Mouse (Mus musculus) megakaryocyte, embryonic 14.5 days (primary cell): ENCODE results near the gene Cdk14. TPM values are rescaled to one million over a fixed set of nuclear protein-coding genes. Genes with fewer than 3 reads are reported as not detected.
"Not testable (repeated sequence)": the region's sequence is repeated elsewhere in the genome, so short reads cannot be mapped to it uniquely, and the experiment has no call there.

Experiments used
- H3K27me3 ChIP-seq: replicated peaks from 2 replicates; pipeline ENCODE3; 2012; ENCODE audit warnings: inconsistent platforms
- H3K36me3 ChIP-seq: replicated peaks from 2 replicates; pipeline ENCODE3; 2012; ENCODE audit warnings: low read length, inconsistent platforms, mixed read lengths
- H3K4me1 ChIP-seq: 2 replicates; pipeline ENCODE4 v1.6.1; 2012; ENCODE audit warnings: inconsistent platforms
- H3K4me3 ChIP-seq: replicated peaks from 2 replicates; pipeline ENCODE3; 2012; ENCODE audit warnings: moderate library complexity, mild to moderate bottlenecking, inconsistent platforms
- H3K9me3 ChIP-seq: 2 replicates; pipeline ENCODE4 v1.6.1; 2012; ENCODE audit warnings: inconsistent platforms
- FLI1 ChIP-seq: IDR thresholded peaks from 2 replicates; pipeline ENCODE4 v1.6.1; 2012; ENCODE audit warnings: low read length, inconsistent platforms, mixed read lengths
- GATA1 ChIP-seq: IDR thresholded peaks from 3 replicates; pipeline ENCODE4 v1.6.1; 2012; ENCODE audit warnings: mixed read lengths, low read length, inconsistent platforms, borderline replicate concordance
- polyA plus RNA-seq: library from polyadenylated mRNA; stranded (reverse); fragments of >175 nt; gene quantifications from 2 replicates; pipeline ENCODE4 v1.2.3, GENCODE M21; 2012; ENCODE audit warnings: low replicate concordance; ENCODE audit not compliant: insufficient read depth

Cdk14 gene
- polyA plus RNA-seq, 1 experiment = 0.21 TPM

DNA sequence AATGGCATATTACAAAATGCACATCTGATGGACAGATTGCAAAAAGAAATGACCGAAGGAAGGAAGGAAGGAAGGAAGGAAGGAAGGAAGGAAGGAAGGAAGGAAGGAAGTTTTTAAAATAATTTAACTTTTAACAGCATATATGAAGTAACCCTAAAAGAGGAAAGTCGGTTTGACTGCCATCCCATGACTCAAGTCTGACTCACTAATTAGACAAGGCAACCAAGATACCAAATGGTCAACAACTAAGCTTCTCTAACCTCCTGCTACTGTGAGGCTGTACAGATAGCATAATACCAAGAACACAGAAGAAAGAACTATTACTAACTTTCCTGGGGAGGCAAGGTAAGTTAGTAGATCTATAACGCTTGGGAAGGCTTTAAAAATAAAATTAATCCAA, 166.9 kb downstream of the Cdk14 start:
- no peaks in the 10 kb centered on the region for H3K27me3 ChIP-seq
- no peaks in the 10 kb centered on the region for H3K36me3 ChIP-seq
- H3K4me3 ChIP-seq = no peak overlapping the region
- no peaks in the 10 kb centered on the region for H3K9me3 ChIP-seq
- TF ChIP-seq GATA1 (no peak), FLI1 (no peak)
- H3K4me1 ChIP-seq = no peaks in the 10 kb centered on the region

DNA sequence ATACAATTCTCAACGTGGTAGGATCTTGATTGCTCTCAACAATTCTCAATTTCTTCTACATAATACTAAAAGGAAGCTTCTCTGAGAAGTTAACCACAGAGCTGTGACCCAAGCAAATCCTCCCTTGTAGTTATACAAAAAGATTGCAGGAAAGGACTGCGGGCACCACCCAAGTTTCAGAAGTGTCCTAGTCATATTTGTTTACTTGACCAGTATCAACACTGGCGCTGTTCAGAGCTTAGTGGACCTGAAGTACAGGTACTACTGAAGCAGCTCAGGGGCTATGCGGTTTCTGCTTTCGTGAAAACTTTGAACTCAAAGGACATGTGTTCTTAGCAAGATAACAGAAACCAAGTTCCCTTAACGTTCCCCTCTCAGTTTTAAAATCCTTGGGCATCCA, 172.4 kb downstream of the Cdk14 start:
- H3K4me3 ChIP-seq = no peak overlapping the region
- no peaks in the 10 kb centered on the region for H3K27me3 ChIP-seq
- no peak for TF ChIP-seq GATA1
- H3K36me3 ChIP-seq = no peaks in the 10 kb centered on the region
- H3K4me1 ChIP-seq = no peaks in the 10 kb centered on the region
- no peaks in the 10 kb centered on the region for H3K9me3 ChIP-seq

DNA sequence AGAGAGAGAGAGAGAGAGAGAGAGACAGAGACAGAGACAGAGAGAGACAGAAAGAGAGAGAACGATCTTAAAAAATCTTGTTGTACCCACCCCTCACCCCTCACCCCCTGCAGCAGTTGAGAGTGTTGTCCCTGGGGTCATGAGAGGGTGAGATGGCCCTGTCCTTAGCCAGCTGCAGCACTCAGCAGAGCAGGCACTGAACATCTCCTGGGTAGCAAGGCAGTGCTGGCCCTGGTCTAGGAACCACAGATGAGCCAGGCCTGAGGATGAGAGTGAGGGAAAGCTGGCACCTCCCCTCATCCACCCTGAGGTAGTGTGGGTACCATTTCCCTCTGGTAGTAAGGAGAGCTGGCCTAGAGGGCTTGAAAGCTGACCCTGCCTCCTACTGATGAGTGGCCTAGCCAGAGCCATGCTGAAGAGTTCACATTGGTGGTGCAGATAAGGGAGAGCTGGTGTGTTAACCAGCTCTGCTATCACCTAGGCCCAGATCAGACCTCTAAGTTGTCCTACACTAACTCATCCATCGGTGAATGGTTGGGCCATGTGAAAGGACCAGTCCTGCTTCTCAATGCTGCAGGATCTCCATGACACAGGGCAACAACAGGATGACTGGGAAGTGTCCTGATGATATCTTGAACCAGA, 173.5 kb downstream of the Cdk14 start:
- TF ChIP-seq GATA1 = no peak
- no peak for TF ChIP-seq FLI1
- H3K4me3 ChIP-seq = peak overlapping the region; percentile 57
- H3K4me1 ChIP-seq = no peaks in the 10 kb centered on the region
- H3K27me3 ChIP-seq = no peaks in the 10 kb centered on the region
- H3K36me3 ChIP-seq = no peaks in the 10 kb centered on the region
- no peaks in the 10 kb centered on the region for H3K9me3 ChIP-seq

DNA sequence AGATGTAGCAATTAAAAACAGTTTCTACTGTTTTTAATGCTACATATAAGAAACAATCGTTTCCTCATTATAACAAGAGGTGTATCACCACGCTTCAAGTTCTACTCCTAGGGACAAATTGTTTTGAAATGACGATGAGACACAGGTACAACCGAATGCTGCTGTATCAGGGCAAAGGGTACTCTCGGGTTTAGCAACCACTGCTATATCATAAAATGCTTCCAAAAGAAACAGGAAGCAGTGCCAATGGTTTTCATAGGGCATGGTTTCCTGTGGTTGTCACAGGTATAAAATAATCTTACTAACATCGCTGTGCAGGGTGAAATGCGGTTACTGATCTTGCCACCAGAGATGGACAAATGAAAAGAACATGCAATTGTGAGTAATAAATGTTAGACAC, 174.9 kb downstream of the Cdk14 start:
- Histone ChIP-seq H3K4me3 (no peak overlapping the region), H3K27me3 (no peaks in the 10 kb centered on the region), H3K4me1 (no peaks in the 10 kb centered on the region), H3K9me3 (0 out of 2 replicates have a peak, but pooled peaks cover 3% of the 10 kb centered on the region), H3K36me3 (no peaks in the 10 kb centered on the region)
- no peak for TF ChIP-seq FLI1
- TF ChIP-seq GATA1 = no peak

DNA sequence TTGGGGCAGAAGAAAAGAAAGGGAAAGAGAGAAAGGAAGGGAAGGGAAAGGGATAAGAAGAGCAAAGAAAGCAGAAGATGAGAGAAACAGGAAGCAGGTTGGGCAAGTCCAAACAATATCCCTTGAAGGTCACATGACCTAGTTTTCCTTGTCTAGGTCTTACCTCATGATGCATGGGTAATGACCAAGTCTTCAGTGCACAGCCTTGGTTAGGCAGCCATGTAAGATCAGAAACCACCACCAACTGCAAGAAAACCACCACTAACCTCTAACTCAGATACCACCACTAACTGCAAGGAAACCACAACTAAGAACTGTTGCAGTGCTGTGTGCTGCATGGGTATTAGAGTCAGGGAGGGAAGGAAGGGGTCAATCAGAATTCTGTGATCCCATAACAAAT, 176.5 kb downstream of the Cdk14 start:
- H3K36me3 ChIP-seq = no peaks in the 10 kb centered on the region
- TF ChIP-seq FLI1 = no peak
- no peak for TF ChIP-seq GATA1
- no peaks in the 10 kb centered on the region for H3K4me1 ChIP-seq

DNA sequence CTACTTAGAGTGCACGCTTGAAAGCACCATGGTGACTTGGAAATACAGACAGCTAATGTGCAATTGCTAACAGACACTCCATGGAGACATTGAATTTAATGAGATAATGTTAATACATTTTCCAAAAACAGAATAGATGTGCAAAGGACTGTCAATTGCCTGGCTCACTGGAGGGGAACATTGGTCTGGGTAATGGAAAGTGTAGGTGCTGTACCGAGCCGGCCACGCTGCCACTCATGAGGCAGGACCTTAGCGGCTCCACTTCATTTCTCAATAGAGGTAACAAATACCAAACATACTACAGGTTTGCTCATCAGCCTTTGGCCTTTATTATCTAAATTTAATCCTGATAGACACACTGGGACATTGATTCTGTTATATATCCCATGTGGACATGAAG, 177.4 kb downstream of the Cdk14 start:
- peaks cover 6% of the 10 kb centered on the region for H3K9me3 ChIP-seq
- TF ChIP-seq FLI1 = no peak
- TF ChIP-seq GATA1 = no peak
- no peak overlapping the region for H3K4me3 ChIP-seq
- no peaks in the 10 kb centered on the region for H3K4me1 ChIP-seq
- H3K27me3 ChIP-seq = no peaks in the 10 kb centered on the region
- H3K36me3 ChIP-seq = no peaks in the 10 kb centered on the region

More for the DNA sequence above, 176.5 kb downstream of the Cdk14 start:
- 0 out of 2 replicates have a peak, but pooled peaks cover 3% of the 10 kb centered on the region for H3K9me3 ChIP-seq
- no peak overlapping the region for H3K4me3 ChIP-seq
- H3K27me3 ChIP-seq = no peaks in the 10 kb centered on the region

DNA sequence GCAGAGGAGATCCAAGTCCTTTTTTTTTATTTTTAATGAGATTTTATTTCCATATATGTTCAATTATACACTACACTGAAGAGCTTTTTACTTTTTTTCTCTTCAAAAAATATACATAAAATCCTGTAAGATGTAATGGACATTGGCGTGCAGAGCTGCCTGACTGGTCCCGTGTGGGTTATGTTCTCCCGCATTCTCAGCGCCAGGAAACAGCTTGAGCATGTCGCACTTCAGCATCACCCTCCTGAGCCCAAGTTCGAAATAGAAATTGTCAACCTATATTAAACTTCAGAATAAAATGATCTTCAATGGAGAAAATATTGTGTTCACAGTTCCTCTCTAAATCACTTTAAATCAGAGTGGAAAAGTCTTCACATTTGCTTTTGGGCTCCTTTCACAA, 179.0 kb downstream of the Cdk14 start:
- TF ChIP-seq FLI1 (no peak), GATA1 (no peak)
- no peaks in the 10 kb centered on the region for H3K36me3 ChIP-seq
- no peaks in the 10 kb centered on the region for H3K4me1 ChIP-seq
- no peak overlapping the region for H3K4me3 ChIP-seq
- H3K27me3 ChIP-seq = no peaks in the 10 kb centered on the region
- peaks cover 14% of the 10 kb centered on the region for H3K9me3 ChIP-seq

DNA sequence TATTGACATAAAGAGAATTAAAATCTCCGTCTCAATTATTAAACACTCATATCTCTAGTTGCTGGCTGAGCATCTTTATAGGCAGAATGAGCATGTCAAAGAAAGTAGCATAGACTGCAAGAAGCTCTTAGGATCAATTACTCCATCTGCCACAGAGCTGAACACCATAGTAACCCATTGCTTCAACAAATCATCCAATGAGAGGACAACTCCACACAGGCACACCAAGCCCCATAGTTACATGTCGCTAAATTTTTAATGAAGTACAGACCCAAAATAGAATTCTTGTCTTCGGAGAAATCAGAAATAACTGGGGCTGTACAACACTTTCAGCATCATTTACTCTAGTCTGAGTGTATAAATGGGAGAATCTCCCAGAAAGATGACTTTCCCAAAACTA, 180.0 kb downstream of the Cdk14 start:
- no peak overlapping the region for H3K4me3 ChIP-seq
- no peaks in the 10 kb centered on the region for H3K27me3 ChIP-seq
- H3K36me3 ChIP-seq = no peaks in the 10 kb centered on the region
- peaks cover 14% of the 10 kb centered on the region for H3K9me3 ChIP-seq
- H3K4me1 ChIP-seq = no peaks in the 10 kb centered on the region
- no peak for TF ChIP-seq GATA1
- no peak for TF ChIP-seq FLI1

DNA sequence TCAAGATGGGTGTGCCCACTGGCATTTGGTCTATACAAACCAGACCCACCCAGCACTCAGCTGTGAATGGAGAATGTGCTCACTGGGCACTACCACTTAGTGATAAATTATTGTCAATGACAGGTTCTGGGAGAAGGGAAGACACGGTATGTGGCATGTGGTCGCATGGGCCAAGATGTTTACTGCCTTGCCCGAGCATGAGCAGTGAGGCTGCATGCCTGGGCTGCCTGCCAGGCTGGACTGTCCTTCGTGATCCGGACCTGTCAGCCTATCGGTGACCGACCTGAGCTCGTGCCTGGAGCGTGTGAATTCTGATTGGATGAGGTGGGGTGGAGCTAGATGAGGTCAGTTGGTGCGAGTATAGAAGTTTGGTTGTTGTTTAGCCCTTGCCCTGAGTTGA, 185.2 kb downstream of the Cdk14 start:
- H3K9me3 ChIP-seq = peaks cover 14% of the 10 kb centered on the region
- H3K4me1 ChIP-seq, H3K27me3 ChIP-seq, H3K36me3 ChIP-seq, H3K4me3 ChIP-seq: not testable (repeated sequence)

DNA sequence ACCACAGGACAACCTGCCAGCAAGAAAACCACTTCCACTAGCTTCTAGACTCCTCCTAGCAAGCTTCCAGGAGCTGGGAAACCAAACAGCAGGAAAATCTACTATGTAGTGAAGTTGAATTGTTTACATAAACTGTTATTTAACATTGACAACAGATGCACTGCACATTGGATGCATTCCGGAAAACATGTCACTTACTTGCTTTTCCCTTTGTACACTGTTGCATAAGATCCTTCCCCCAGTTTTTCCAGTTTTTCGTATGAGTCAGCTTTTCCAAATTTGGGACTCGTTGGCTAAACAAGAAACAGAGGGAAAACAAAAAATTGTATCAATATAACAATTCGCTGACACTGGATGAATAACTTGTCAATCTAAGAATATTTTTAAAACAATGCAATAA, 193.1 kb downstream of the Cdk14 start:
- Histone ChIP-seq H3K36me3 (no peaks in the 10 kb centered on the region), H3K4me3 (no peak overlapping the region), H3K4me1 (no peaks in the 10 kb centered on the region), H3K27me3 (no peaks in the 10 kb centered on the region), H3K9me3 (no peaks in the 10 kb centered on the region)
- TF ChIP-seq FLI1 (no peak), GATA1 (no peak)

DNA sequence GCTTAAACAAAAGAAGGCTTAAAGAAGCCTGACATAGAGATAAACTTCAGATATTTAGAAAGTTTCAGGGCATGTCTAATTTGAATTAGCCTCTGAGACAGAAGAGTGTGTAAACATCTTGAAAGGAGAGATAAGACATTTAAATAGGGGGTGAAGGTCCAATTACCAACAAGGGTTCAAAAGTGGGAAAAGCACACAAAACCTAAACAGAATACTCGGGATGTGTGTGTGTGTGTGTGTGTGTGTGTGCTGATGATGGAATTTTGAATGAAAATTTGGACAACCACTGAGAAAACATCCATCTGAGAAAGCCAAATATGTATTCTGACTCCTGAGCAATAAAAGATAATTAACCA, 208.4 kb downstream of the Cdk14 start:
- no peak overlapping the region for H3K4me3 ChIP-seq
- no peak for TF ChIP-seq FLI1
- TF ChIP-seq GATA1 = no peak
- H3K4me1 ChIP-seq = no peaks in the 10 kb centered on the region
- no peaks in the 10 kb centered on the region for H3K27me3 ChIP-seq
- H3K9me3 ChIP-seq = no peaks in the 10 kb centered on the region
- no peaks in the 10 kb centered on the region for H3K36me3 ChIP-seq
